Mouse (Mus musculus): ENCODE measurements around the gene Gcg.

DNA sequence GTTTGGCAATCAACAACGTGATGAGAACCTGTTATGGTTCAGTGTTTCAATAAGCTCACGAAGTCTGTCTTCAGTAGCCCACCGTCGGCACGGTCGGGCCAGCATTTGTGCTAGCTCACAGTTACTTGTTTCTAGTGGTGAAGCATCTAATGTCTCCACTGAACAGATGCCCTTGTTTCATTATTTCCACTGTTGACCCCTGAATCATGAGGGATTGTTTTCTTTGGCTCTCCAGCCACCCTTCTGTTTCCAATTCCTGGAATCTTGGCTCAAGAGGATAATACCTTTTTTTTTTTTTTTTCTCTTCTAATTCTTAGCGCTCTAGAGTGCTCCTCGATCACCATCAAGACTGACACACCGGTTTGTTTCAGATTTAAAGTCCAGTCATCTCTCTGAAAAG lies 13.9 kb downstream of the Gcg start:
- TF ChIP-seq CTCF (IDR thresholded peaks at IDR 0.05; ENCODE audit: low read depth): no peak
- TF ChIP-seq EP300 (IDR thresholded peaks at IDR 0.05; ENCODE audit: low read depth): no peak

Data from liver, embryonic 14.5 days (tissue).